17 mouse cellular contexts compared by ENCODE assay signal in genomic region chr13:103430589-103430988, GRCm38 (mm10).
DNase-seq lines count a peak whose midpoint lies in the region; ATAC-seq and TF ChIP-seq lines count a peak whose summit lies in the region.
"Had no signal": no experiment of that assay in that cellular context is flagged by ENCODE, and none has a peak within 500 bp of the region (broad histone marks: within the 10 kb centered on the region; RNA-seq: fewer than 3 reads in every experiment).

No protein-coding gene starts in this region.

- no peaks in the 10 kb centered on the region for H3K36me3 ChIP-seq in forebrain, postnatal 0 days (ENCODE audit: insufficient read depth)
- H3K36me3 ChIP-seq in forebrain, embryonic 15.5 days = no peaks in the 10 kb centered on the region
- H3K36me3 ChIP-seq: embryonic facial prominence, embryonic 12.5 days; forebrain, embryonic 12.5 days; G1E; stomach, embryonic 15.5 days had no signal

- intact Hi-C loops in left cerebral cortex, postnatal 36 days (cut with DNase I) = no loop called here

- H3K4me1 ChIP-seq in forebrain, postnatal 0 days (ENCODE audit: insufficient read depth) = no peaks in the 10 kb centered on the region
- H3K4me1 ChIP-seq in forebrain, embryonic 15.5 days = no peaks in the 10 kb centered on the region
- H3K4me1 ChIP-seq: embryonic facial prominence, embryonic 12.5 days; forebrain, embryonic 12.5 days; stomach, embryonic 15.5 days had no signal

- H3K9me3 ChIP-seq in forebrain, postnatal 0 days (ENCODE audit: low read length) = no peaks in the 10 kb centered on the region
- H3K9me3 ChIP-seq in forebrain, embryonic 15.5 days = no peaks in the 10 kb centered on the region
- H3K9me3 ChIP-seq: embryonic facial prominence, embryonic 12.5 days; forebrain, embryonic 12.5 days; G1E; stomach, embryonic 15.5 days had no signal

- no peak overlapping the region for H3K4me3 ChIP-seq in forebrain, postnatal 0 days (ENCODE audit: low read depth, low read length)
- no peak overlapping the region for H3K4me3 ChIP-seq in forebrain, embryonic 15.5 days
- H3K4me3 ChIP-seq: embryonic facial prominence, embryonic 12.5 days; forebrain, embryonic 12.5 days; stomach, embryonic 15.5 days had no signal

- WGBS in forebrain, postnatal 0 days = 59% methylated on average over 3 of the region's 3 CpGs
- 57% methylated on average over 3 of the region's 3 CpGs for WGBS in forebrain, embryonic 15.5 days

- peak; percentile 40 for DNase-seq in forebrain, postnatal 0 days
- DNase-seq in kidney, postnatal 36 days = peak; percentile 2 to 11
- DNase-seq in kidney, adult 11 months = no peak
- peak; percentile 64 to 81 for DNase-seq in cerebellum, postnatal 25 days
- DNase-seq in left cerebral cortex, postnatal 36 days (ENCODE audit: low spot score in 2 of 2) = peak; percentile 24 to 47
- no peak for DNase-seq in ovary, postnatal 14 days (ENCODE audit: low spot score)
- no peak for DNase-seq in adrenal gland, postnatal 25 days
- DNase-seq: kidney, postnatal 10 days; liver had no signal

- no peak overlapping the region for H3K9ac ChIP-seq in forebrain, postnatal 0 days
- no peak overlapping the region for H3K9ac ChIP-seq in forebrain, embryonic 15.5 days (replicated peaks)
- H3K9ac ChIP-seq: embryonic facial prominence, embryonic 12.5 days; forebrain, embryonic 12.5 days; stomach, embryonic 15.5 days had no signal

- no peak for TF ChIP-seq CTCF in forebrain, postnatal 0 days (IDR thresholded peaks at IDR 0.05; ENCODE audit: low read depth)

- H3K4me2 ChIP-seq in forebrain, postnatal 0 days (ENCODE audit: low read depth) = no peak overlapping the region
- H3K4me2 ChIP-seq in forebrain, embryonic 15.5 days (replicated peaks) = no peak overlapping the region
- H3K4me2 ChIP-seq: embryonic facial prominence, embryonic 12.5 days; forebrain, embryonic 12.5 days; heart, embryonic 11.5 days; midbrain, embryonic 11.5 days; stomach, embryonic 15.5 days had no signal

- 0 out of 2 replicates have a peak, but pooled peaks have one; percentile 27 for ATAC-seq in forebrain, postnatal 0 days
- no peak for ATAC-seq in forebrain, embryonic 15.5 days (replicated peaks)
- ATAC-seq: lung, postnatal 0 days had no signal

- H3K27me3 ChIP-seq in forebrain, postnatal 0 days (ENCODE audit: insufficient read depth, low read length) = no peaks in the 10 kb centered on the region
- no peaks in the 10 kb centered on the region for H3K27me3 ChIP-seq in forebrain, embryonic 15.5 days
- H3K27me3 ChIP-seq: embryonic facial prominence, embryonic 12.5 days; forebrain, embryonic 12.5 days; stomach, embryonic 15.5 days had no signal

- no peak overlapping the region for H3K27ac ChIP-seq in forebrain, postnatal 0 days (ENCODE audit: low read depth, low read length)
- no peak overlapping the region for H3K27ac ChIP-seq in forebrain, embryonic 15.5 days (replicated peaks)
- H3K27ac ChIP-seq: embryonic facial prominence, embryonic 12.5 days; forebrain, embryonic 12.5 days; stomach, embryonic 15.5 days had no signal

Comparison
In these comparisons a context has a peak if more than half of its experiments do, and no peak if none do; other contexts are left out.
1. DNase-seq: peak in forebrain, postnatal 0 days (single experiment), kidney, postnatal 36 days (2 of 2), cerebellum, postnatal 25 days (2 of 2) and left cerebral cortex, postnatal 36 days (2 of 2); none in kidney, adult 11 months (single experiment), ovary, postnatal 14 days (single experiment) and adrenal gland, postnatal 25 days (single experiment).